Mouse (Mus musculus): ENCODE results near the gene Flt1. TPM values are rescaled to one million over a fixed set of nuclear protein-coding genes. Genes with fewer than 3 reads are reported as not detected.

Flt1 gene
- polyA plus RNA-seq, 1 experiment from 2014 or later = 15.1 TPM

DNA sequence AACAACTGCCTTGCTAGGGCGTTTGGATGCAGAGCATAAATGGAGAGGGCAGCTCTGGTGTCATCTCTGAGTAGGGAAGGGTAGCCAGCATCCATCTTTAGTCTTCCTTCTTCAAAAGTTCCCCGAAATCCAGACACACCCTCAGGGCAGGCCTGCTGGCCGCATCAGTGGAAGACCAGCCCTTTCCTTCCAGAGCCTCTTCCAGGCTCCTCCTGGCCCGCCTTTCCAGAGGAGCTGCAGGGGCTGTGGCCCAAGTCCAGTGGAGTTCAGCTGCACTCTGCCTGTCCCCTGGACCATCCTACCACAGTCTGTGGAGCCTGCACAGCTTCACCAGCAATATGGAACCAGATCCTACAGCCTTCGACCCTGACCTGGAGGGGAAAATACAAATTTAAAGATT is 7.1 kb upstream of the Flt1 start:
- ATAC-seq (replicated peaks; ENCODE audit: low FRiP score, low TSS enrichment, low read depth) (no peak), DNase-seq (ENCODE audit: low spot score) (no peak)
- Histone ChIP-seq H3K9ac (ENCODE audit: low read length) (no peak overlapping the region), H3K4me3 (ENCODE audit: low read depth, low read length) (no peak overlapping the region), H3K4me1 (replicated peaks; ENCODE audit: control insufficient read depth, insufficient read depth, low read length) (no peaks in the 10 kb centered on the region), H3K36me3 (ENCODE audit: control insufficient read depth, insufficient read depth, low read length) (no peaks in the 10 kb centered on the region), H3K27me3 (replicated peaks; ENCODE audit: control insufficient read depth, insufficient read depth, low read length) (peaks cover 20% of the 10 kb centered on the region), H3K4me2 (ENCODE audit: low read length) (no peak overlapping the region), H3K9me3 (ENCODE audit: control insufficient read depth, low read length) (no peaks in the 10 kb centered on the region), H3K27ac (ENCODE audit: low read depth) (no peak overlapping the region)
- 78% methylated on average over 5 of the region's 5 CpGs for WGBS

DNA sequence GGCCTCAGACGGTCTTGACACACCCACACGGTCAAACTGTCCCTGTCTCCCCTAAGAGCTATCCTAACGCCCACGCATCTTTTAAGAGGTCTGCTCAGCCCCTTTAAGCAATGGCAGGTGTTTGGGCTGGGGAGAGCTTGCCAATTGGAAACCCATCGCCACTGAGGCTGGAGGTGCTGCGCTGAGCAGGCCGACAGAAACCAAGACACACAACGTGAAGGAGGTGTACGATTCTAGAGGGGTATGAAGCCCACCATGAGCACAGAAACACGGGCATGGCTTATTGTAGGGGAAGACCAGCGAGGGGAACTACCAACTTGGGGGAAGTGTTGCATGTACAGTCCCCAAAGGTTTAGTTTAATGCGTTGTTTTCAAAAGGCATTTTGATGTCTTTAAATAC is 1.7 kb upstream of the Flt1 start:
- Histone ChIP-seq H3K4me2 (ENCODE audit: low read length) (no peak overlapping the region), H3K4me1 (replicated peaks; ENCODE audit: control insufficient read depth, insufficient read depth, low read length) (peaks cover 10% of the 10 kb centered on the region; the same call in 1 of the 2 replicates), H3K36me3 (ENCODE audit: control insufficient read depth, insufficient read depth, low read length) (no peaks in the 10 kb centered on the region), H3K4me3 (ENCODE audit: low read depth, low read length) (no peak overlapping the region), H3K27ac (ENCODE audit: low read depth) (no peak overlapping the region), H3K9me3 (ENCODE audit: control insufficient read depth, low read length) (no peaks in the 10 kb centered on the region), H3K27me3 (replicated peaks; ENCODE audit: control insufficient read depth, insufficient read depth, low read length) (peaks cover 74% of the 10 kb centered on the region), H3K9ac (ENCODE audit: low read length) (no peak overlapping the region)
- 14% methylated on average over 12 of the region's 12 CpGs for WGBS
- no peak for ATAC-seq (replicated peaks; ENCODE audit: low FRiP score, low TSS enrichment, low read depth)
- no peak for DNase-seq (ENCODE audit: low spot score)

DNA sequence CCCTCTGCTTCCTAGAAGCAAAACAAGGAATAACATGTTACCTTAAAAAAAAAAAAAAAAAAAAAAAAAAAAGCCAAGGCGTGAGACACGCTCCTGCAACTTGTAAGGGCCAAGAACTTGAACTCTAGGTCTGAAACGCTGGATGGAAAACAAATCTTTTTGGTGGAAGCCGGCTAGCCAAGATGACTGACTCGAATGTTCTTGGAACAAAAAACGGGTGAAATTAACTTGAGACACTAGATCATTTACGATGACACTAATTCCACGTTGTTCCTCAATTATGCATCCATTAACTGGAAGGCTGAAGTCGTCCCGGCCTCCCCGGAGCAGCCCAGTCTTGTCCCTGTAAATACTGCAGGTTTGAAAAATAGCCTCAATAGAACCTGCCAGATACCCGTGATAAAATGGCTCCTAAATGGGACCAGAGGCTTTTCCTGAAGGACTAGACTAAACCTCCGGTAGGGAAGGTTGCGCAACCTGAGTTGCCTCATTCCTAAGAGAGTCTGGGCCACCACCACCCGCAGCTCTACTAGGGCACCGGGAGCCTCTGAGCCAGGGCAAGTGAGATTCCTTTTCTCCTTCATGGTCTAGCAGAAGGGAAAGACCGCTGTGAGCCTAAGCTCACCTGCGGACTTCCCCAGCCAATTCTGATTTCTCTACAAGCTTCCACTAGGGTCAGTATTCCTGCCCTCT is 1.0 kb upstream of the Flt1 start:
- peak overlapping the region; percentile 42; the same call in 1 of the 2 replicates for H3K4me3 ChIP-seq (ENCODE audit: low read depth, low read length)
- H3K4me2 ChIP-seq (ENCODE audit: low read length) = peak overlapping the region; percentile 76
- no peak overlapping the region for H3K27ac ChIP-seq (ENCODE audit: low read depth)
- H3K27me3 ChIP-seq (replicated peaks; ENCODE audit: control insufficient read depth, insufficient read depth, low read length) = peaks cover 80% of the 10 kb centered on the region
- DNase-seq (ENCODE audit: low spot score) (no peak), ATAC-seq (replicated peaks; ENCODE audit: low FRiP score, low TSS enrichment, low read depth) (no peak)
- no peak overlapping the region for H3K9ac ChIP-seq (ENCODE audit: low read length)
- WGBS = 2% methylated on average over 18 of the region's 18 CpGs
- H3K4me1 ChIP-seq (replicated peaks; ENCODE audit: control insufficient read depth, insufficient read depth, low read length) = peaks cover 10% of the 10 kb centered on the region; the same call in 1 of the 2 replicates
- H3K9me3 ChIP-seq (ENCODE audit: control insufficient read depth, low read length) = no peaks in the 10 kb centered on the region
- no peaks in the 10 kb centered on the region for H3K36me3 ChIP-seq (ENCODE audit: control insufficient read depth, insufficient read depth, low read length)

DNA sequence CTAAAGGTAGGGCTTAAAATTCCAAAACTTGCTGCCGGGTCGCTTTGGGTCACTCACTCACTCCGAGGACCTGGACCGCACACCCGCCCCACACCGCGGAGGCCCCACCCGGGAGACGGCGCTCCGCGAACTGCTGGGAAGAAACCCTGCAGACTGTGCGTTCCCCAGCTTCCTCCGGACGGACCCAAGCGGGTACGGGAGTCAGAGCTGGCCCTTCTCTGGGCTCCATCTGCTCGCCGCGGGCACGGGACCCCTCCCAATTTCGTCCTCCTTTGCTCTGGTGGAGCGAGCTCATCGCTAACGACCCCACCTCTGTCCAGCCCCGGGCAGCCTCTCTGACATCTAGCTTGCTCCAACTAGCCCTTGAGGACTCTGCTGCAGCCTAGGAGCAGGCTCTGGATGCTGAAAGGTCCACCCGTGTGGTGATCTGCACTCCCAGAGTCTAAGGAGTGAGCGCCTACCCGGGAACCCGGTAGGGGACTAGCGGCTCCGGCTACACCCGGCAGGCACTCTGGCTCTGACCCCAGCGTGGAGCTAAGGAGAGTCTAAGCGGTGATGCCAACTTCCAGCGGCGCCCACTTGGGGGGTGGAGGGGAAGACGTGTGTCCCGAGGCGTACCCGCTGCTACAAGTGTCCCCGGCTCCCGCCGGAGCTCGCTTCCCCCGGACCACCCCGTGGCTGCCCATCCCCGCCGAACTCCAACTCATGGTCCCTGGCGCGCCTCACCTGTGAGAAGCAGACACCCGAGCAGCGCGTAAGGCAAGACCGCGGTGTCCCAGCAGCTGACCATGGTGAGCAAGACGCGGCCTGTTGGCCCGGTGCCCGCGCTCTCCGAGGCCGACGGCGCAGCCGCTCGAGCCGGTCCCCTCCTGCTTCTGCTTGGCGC is 623 bp downstream of the Flt1 start:
- DNase-seq (ENCODE audit: low spot score) (peak; percentile 84), ATAC-seq (replicated peaks; ENCODE audit: low FRiP score, low TSS enrichment, low read depth) (peak; percentile 66)
- Histone ChIP-seq H3K27ac (ENCODE audit: low read depth) (no peak overlapping the region), H3K36me3 (ENCODE audit: control insufficient read depth, insufficient read depth, low read length) (no peaks in the 10 kb centered on the region), H3K4me3 (ENCODE audit: low read depth, low read length) (peak overlapping the region; percentile 42), H3K9me3 (ENCODE audit: control insufficient read depth, low read length) (no peaks in the 10 kb centered on the region), H3K4me2 (ENCODE audit: low read length) (peak overlapping the region; percentile 76), H3K27me3 (replicated peaks; ENCODE audit: control insufficient read depth, insufficient read depth, low read length) (peaks cover 91% of the 10 kb centered on the region), H3K9ac (ENCODE audit: low read length) (peak overlapping the region; percentile 40), H3K4me1 (replicated peaks; ENCODE audit: control insufficient read depth, insufficient read depth, low read length) (peaks cover 10% of the 10 kb centered on the region; the same call in 1 of the 2 replicates)
- under 1% methylated on average over 66 of the region's 69 CpGs for WGBS

GRCm38 (mm10) chr5:147724391-147724790 is 1.4 kb downstream of the Flt1 start:
- DNase-seq (ENCODE audit: low spot score) = no peak
- H3K36me3 ChIP-seq (ENCODE audit: control insufficient read depth, insufficient read depth, low read length) = no peaks in the 10 kb centered on the region
- H3K4me3 ChIP-seq (ENCODE audit: low read depth, low read length) = peak overlapping the region; percentile 42; the same call in 1 of the 2 replicates
- WGBS = 1% methylated on average over 14 of the region's 14 CpGs
- no peak overlapping the region for H3K27ac ChIP-seq (ENCODE audit: low read depth)
- peaks cover 94% of the 10 kb centered on the region for H3K27me3 ChIP-seq (replicated peaks; ENCODE audit: control insufficient read depth, insufficient read depth, low read length)
- H3K9ac ChIP-seq (ENCODE audit: low read length) = no peak overlapping the region
- peaks cover 10% of the 10 kb centered on the region; the same call in 1 of the 2 replicates for H3K4me1 ChIP-seq (replicated peaks; ENCODE audit: control insufficient read depth, insufficient read depth, low read length)
- no peak for ATAC-seq (replicated peaks; ENCODE audit: low FRiP score, low TSS enrichment, low read depth)
- no peaks in the 10 kb centered on the region for H3K9me3 ChIP-seq (ENCODE audit: control insufficient read depth, low read length)
- H3K4me2 ChIP-seq (ENCODE audit: low read length) = no peak overlapping the region

DNA sequence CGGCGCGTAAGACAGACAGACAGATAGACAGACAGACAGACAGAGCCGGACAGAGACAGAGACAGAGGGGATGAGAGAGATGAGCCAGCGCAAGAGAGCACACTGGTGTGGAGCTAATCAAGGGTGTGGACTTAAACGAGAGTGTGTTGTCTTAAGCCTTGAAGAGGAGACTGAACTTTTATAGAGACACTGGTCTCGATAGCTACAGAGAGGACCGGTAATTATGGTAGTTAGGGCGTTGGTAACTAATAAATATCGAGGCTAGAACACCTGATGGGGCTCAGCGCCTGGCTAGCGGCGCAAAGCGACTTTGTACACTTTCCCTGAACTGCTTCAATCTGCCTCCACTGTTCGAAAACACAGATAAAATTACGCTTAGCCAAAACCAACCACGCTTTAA is 2.0 kb downstream of the Flt1 start:
- no peaks in the 10 kb centered on the region for H3K36me3 ChIP-seq (ENCODE audit: control insufficient read depth, insufficient read depth, low read length)
- H3K9me3 ChIP-seq (ENCODE audit: control insufficient read depth, low read length) = no peaks in the 10 kb centered on the region
- H3K27me3 ChIP-seq (replicated peaks; ENCODE audit: control insufficient read depth, insufficient read depth, low read length) = peaks cover 90% of the 10 kb centered on the region
- no peak overlapping the region for H3K4me2 ChIP-seq (ENCODE audit: low read length)
- WGBS = 8% methylated on average over 17 of the region's 17 CpGs
- H3K9ac ChIP-seq (ENCODE audit: low read length) = 0 out of 2 replicates have a peak overlapping the region, but pooled peaks have one; percentile 3
- no peak overlapping the region for H3K27ac ChIP-seq (ENCODE audit: low read depth)
- H3K4me3 ChIP-seq (ENCODE audit: low read depth, low read length) = peak overlapping the region; percentile 42; the same call in 1 of the 2 replicates
- ATAC-seq (replicated peaks; ENCODE audit: low FRiP score, low TSS enrichment, low read depth) (no peak), DNase-seq (ENCODE audit: low spot score) (no peak)
- H3K4me1 ChIP-seq (replicated peaks; ENCODE audit: control insufficient read depth, insufficient read depth, low read length) = peaks cover 10% of the 10 kb centered on the region; the same call in 1 of the 2 replicates

DNA sequence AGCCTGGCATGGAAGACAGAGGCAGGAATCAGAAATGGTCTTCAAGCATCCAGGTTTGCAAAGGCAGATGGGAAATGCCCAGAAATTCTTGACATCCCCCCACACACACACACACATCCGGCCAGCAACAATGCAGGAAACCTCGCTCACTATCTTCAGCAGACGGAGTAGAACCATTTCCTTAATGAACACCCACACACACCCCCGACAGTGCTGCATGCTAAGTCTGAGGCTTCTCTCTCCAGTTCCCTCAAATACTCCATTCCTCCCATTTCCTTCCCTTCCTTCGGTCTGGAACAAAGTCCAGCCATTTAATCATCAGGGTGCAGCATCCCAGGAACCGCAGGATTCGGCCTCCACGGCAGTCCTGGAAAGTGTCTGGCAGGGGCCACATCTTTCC is 4.4 kb downstream of the Flt1 start:
- Histone ChIP-seq H3K36me3 (ENCODE audit: control insufficient read depth, insufficient read depth, low read length) (no peaks in the 10 kb centered on the region), H3K4me2 (ENCODE audit: low read length) (no peak overlapping the region), H3K4me3 (ENCODE audit: low read depth, low read length) (no peak overlapping the region), H3K9me3 (ENCODE audit: control insufficient read depth, low read length) (no peaks in the 10 kb centered on the region), H3K27me3 (replicated peaks; ENCODE audit: control insufficient read depth, insufficient read depth, low read length) (peaks cover 72% of the 10 kb centered on the region), H3K9ac (ENCODE audit: low read length) (no peak overlapping the region), H3K4me1 (replicated peaks; ENCODE audit: control insufficient read depth, insufficient read depth, low read length) (peaks cover 10% of the 10 kb centered on the region; the same call in 1 of the 2 replicates), H3K27ac (ENCODE audit: low read depth) (no peak overlapping the region)
- 23% methylated on average over 8 of the region's 8 CpGs for WGBS
- ATAC-seq (replicated peaks; ENCODE audit: low FRiP score, low TSS enrichment, low read depth) (no peak), DNase-seq (ENCODE audit: low spot score) (no peak)

GRCm38 (mm10) chr5:147718335-147718734 is 7.5 kb downstream of the Flt1 start:
- H3K4me3 ChIP-seq (ENCODE audit: low read depth, low read length) = no peak overlapping the region
- no peak overlapping the region for H3K27ac ChIP-seq (ENCODE audit: low read depth)
- no peaks in the 10 kb centered on the region for H3K9me3 ChIP-seq (ENCODE audit: control insufficient read depth, low read length)
- H3K9ac ChIP-seq (ENCODE audit: low read length) = no peak overlapping the region
- H3K4me1 ChIP-seq (replicated peaks; ENCODE audit: control insufficient read depth, insufficient read depth, low read length) = no peaks in the 10 kb centered on the region
- no peak for DNase-seq (ENCODE audit: low spot score)
- 79% methylated on average over 7 of the region's 7 CpGs for WGBS
- no peak for ATAC-seq (replicated peaks; ENCODE audit: low FRiP score, low TSS enrichment, low read depth)
- peaks cover 45% of the 10 kb centered on the region for H3K27me3 ChIP-seq (replicated peaks; ENCODE audit: control insufficient read depth, insufficient read depth, low read length)
- no peak overlapping the region for H3K4me2 ChIP-seq (ENCODE audit: low read length)
- no peaks in the 10 kb centered on the region for H3K36me3 ChIP-seq (ENCODE audit: control insufficient read depth, insufficient read depth, low read length)
